Mouse (Mus musculus) forebrain, embryonic 11.5 days (tissue): ENCODE results near the gene Ppard. TPM values are rescaled to one million over a fixed set of nuclear protein-coding genes. Genes with fewer than 3 reads are reported as not detected.
"Not testable (repeated sequence)": the region's sequence is repeated elsewhere in the genome, so short reads cannot be mapped to it uniquely, and the experiment has no call there.

ENCODE experiments used
- ATAC-seq: fragments of 200-750 bp; cut with Nextera tagmentation; replicated peaks from 2 replicates; pipeline ENCODE4 v1.8.0; 2017; ENCODE audit warnings: moderate TSS enrichment; ENCODE audit not compliant: low FRiP score
- DNase-seq: peaks from one replicate; pipeline ENCODE4 v3.0.0-alpha.2; 2017; ENCODE audit warnings: low spot score
- H3K27ac ChIP-seq: fragments of 300-500 bp; sonication (generic); 2 replicates; pipeline ENCODE4 v1.5.1; 2014; ENCODE audit warnings: low read depth, low read length
- H3K27me3 ChIP-seq: fragments of 300-500 bp; sonication (generic); 2 replicates; pipeline ENCODE4 v1.6.1; 2014; ENCODE audit warnings: mild to moderate bottlenecking, low read length, mixed read lengths; ENCODE audit not compliant: control insufficient read depth, insufficient read depth
- H3K36me3 ChIP-seq: fragments of 300-500 bp; sonication (generic); 2 replicates; pipeline ENCODE4 v1.6.1; 2014; ENCODE audit warnings: mild to moderate bottlenecking, low read length, moderate library complexity, mixed read lengths; ENCODE audit not compliant: control insufficient read depth, insufficient read depth
- H3K4me1 ChIP-seq: fragments of 300-500 bp; sonication (generic); replicated peaks from 2 replicates; pipeline ENCODE4 v1.6.1; 2014; ENCODE audit warnings: low read length, mixed read lengths; ENCODE audit not compliant: control insufficient read depth, insufficient read depth
- H3K4me2 ChIP-seq: fragments of 300-500 bp; sonication (generic); 2 replicates; pipeline ENCODE4 v1.6.1; 2014; ENCODE audit warnings: low read depth, mild to moderate bottlenecking, low read length, moderate library complexity, mixed read lengths; ENCODE audit not compliant: severe bottlenecking
- H3K4me3 ChIP-seq: fragments of 300-500 bp; sonication (generic); 2 replicates; pipeline ENCODE4 v1.5.1; 2014; ENCODE audit warnings: low read depth, low read length
- H3K9ac ChIP-seq: fragments of 300-500 bp; sonication (generic); 2 replicates; pipeline ENCODE4 v1.6.1; 2014; ENCODE audit warnings: low read length
- H3K9me3 ChIP-seq: fragments of 300-500 bp; sonication (generic); 2 replicates; pipeline ENCODE4 v1.6.1; 2016; ENCODE audit warnings: low read length, mixed read lengths; ENCODE audit not compliant: control insufficient read depth
- WGBS: fragments of 180-500 bp; shearing (Covaris S2); extraction: QIAGEN DNeasy Blood & Tissue Kit; methylation state at CpG from one replicate; pipeline ENCODE4 v1.1.7; 2014; 5-methylcytosine and 5-hydroxymethylcytosine counted together
- polyA plus RNA-seq: library from polyadenylated mRNA; unstranded; fragments of >200 nt; fragmentation: Nextera tagmentation; extraction: Ambion mirVana; gene quantifications from 2 replicates; pipeline ENCODE4 v1.2.1, GENCODE M21; 2014

Gene Ppard
- polyA plus RNA-seq, 1 experiment from 2014 or later, result 1.4 TPM

GRCm38 (mm10) chr17:28213236-28213635 is 19.3 kb upstream of the Ppard start:
- H3K9me3 ChIP-seq, result no peaks in the 10 kb centered on the region
- no peak overlapping the region for H3K4me2 ChIP-seq
- no peaks in the 10 kb centered on the region for H3K36me3 ChIP-seq
- 0 out of 2 replicates have a peak, but pooled peaks cover 2% of the 10 kb centered on the region for H3K4me1 ChIP-seq
- no peak overlapping the region for H3K9ac ChIP-seq
- no peaks in the 10 kb centered on the region for H3K27me3 ChIP-seq
- DNase-seq (no peak), ATAC-seq (no peak)
- no peak overlapping the region for H3K27ac ChIP-seq
- no peak overlapping the region for H3K4me3 ChIP-seq
- WGBS, result 34% methylated on average over 4 of the region's 4 CpGs

GRCm38 (mm10) chr17:28216791-28217190 is 15.7 kb upstream of the Ppard start:
- DNase-seq (no peak), ATAC-seq (no peak)
- H3K4me1 ChIP-seq, result 0 out of 2 replicates have a peak, but pooled peaks cover 2% of the 10 kb centered on the region
- no peak overlapping the region for H3K4me2 ChIP-seq
- H3K4me3 ChIP-seq, result no peak overlapping the region
- H3K9ac ChIP-seq, result no peak overlapping the region
- no peak overlapping the region for H3K27ac ChIP-seq
- no peaks in the 10 kb centered on the region for H3K9me3 ChIP-seq
- no peaks in the 10 kb centered on the region for H3K27me3 ChIP-seq
- 92% methylated on average over 9 of the region's 9 CpGs for WGBS
- H3K36me3 ChIP-seq, result no peaks in the 10 kb centered on the region

GRCm38 (mm10) chr17:28217721-28218649 is 14.5 kb upstream of the Ppard start:
- H3K4me3 ChIP-seq, result no peak overlapping the region
- DNase-seq (no peak), ATAC-seq (no peak)
- no peaks in the 10 kb centered on the region for H3K9me3 ChIP-seq
- peak overlapping the region; percentile 3; the same call in 1 of the 2 replicates for H3K4me2 ChIP-seq
- no peaks in the 10 kb centered on the region for H3K36me3 ChIP-seq
- no peaks in the 10 kb centered on the region for H3K27me3 ChIP-seq
- H3K27ac ChIP-seq, result no peak overlapping the region
- peaks cover 5% of the 10 kb centered on the region; the same call in 1 of the 2 replicates for H3K4me1 ChIP-seq
- peak overlapping the region; percentile 14; the same call in 1 of the 2 replicates for H3K9ac ChIP-seq
- 28% methylated on average over 23 of the region's 23 CpGs for WGBS

GRCm38 (mm10) chr17:28222463-28222862 is 10.0 kb upstream of the Ppard start:
- H3K4me1 ChIP-seq, result peaks cover 13% of the 10 kb centered on the region; the same call in 1 of the 2 replicates
- 90% methylated on average over 10 of the region's 10 CpGs for WGBS
- H3K36me3 ChIP-seq, H3K4me2 ChIP-seq, DNase-seq, ATAC-seq, H3K9ac ChIP-seq, H3K4me3 ChIP-seq, H3K27ac ChIP-seq, H3K9me3 ChIP-seq, H3K27me3 ChIP-seq: not testable (repeated sequence)

GRCm38 (mm10) chr17:28223561-28224391 is 8.7 kb upstream of the Ppard start:
- H3K9me3 ChIP-seq, result no peaks in the 10 kb centered on the region; the same call in 1 of the 2 replicates
- ATAC-seq (peak; percentile 88), DNase-seq (peak; percentile 96)
- peak overlapping the region; percentile 53 for H3K4me3 ChIP-seq
- H3K27me3 ChIP-seq, result no peaks in the 10 kb centered on the region; the same call in 1 of the 2 replicates
- H3K4me2 ChIP-seq, result peak overlapping the region; percentile 97
- H3K4me1 ChIP-seq, result peaks cover 11% of the 10 kb centered on the region; the same call in 1 of the 2 replicates
- WGBS, result 2% methylated on average over 46 of the region's 46 CpGs
- peak overlapping the region; percentile 75 for H3K27ac ChIP-seq
- no peaks in the 10 kb centered on the region for H3K36me3 ChIP-seq
- peak overlapping the region; percentile 82 for H3K9ac ChIP-seq

- ATAC-seq (no peak), DNase-seq (no peak)
- H3K4me2 ChIP-seq, result no peak overlapping the region
- peaks cover 11% of the 10 kb centered on the region; the same call in 1 of the 2 replicates for H3K4me1 ChIP-seq
- no peaks in the 10 kb centered on the region for H3K36me3 ChIP-seq
- H3K9me3 ChIP-seq, result no peaks in the 10 kb centered on the region; the same call in 1 of the 2 replicates
- 84% methylated on average over 10 of the region's 10 CpGs for WGBS
- no peak overlapping the region for H3K4me3 ChIP-seq
- H3K27ac ChIP-seq, result no peak overlapping the region
- H3K9ac ChIP-seq, result no peak overlapping the region
- H3K27me3 ChIP-seq, result no peaks in the 10 kb centered on the region; the same call in 1 of the 2 replicates
Observed at GRCm38 (mm10) chr17:28224615-28225014, 7.9 kb upstream of the Ppard start.

- DNase-seq (peak; percentile 94), ATAC-seq (peak; percentile 64)
- no peaks in the 10 kb centered on the region for H3K36me3 ChIP-seq
- no peaks in the 10 kb centered on the region; the same call in 1 of the 2 replicates for H3K9me3 ChIP-seq
- peaks cover 11% of the 10 kb centered on the region; the same call in 1 of the 2 replicates for H3K4me1 ChIP-seq
- no peak overlapping the region for H3K27ac ChIP-seq
- H3K4me2 ChIP-seq, result peak overlapping the region; percentile 73
- peak overlapping the region; percentile 29 for H3K4me3 ChIP-seq
- WGBS, result under 1% methylated on average over 21 of the region's 21 CpGs
- H3K27me3 ChIP-seq, result no peaks in the 10 kb centered on the region; the same call in 1 of the 2 replicates
- H3K9ac ChIP-seq, result peak overlapping the region; percentile 59
Observed at GRCm38 (mm10) chr17:28226014-28226413, 6.5 kb upstream of the Ppard start.

GRCm38 (mm10) chr17:28230486-28230885 is 2.0 kb upstream of the Ppard start:
- Histone ChIP-seq H3K4me1 (peaks cover 3% of the 10 kb centered on the region; the same call in 1 of the 2 replicates), H3K27ac (no peak overlapping the region), H3K27me3 (no peaks in the 10 kb centered on the region), H3K4me2 (no peak overlapping the region), H3K4me3 (no peak overlapping the region), H3K9ac (no peak overlapping the region), H3K9me3 (no peaks in the 10 kb centered on the region), H3K36me3 (no peaks in the 10 kb centered on the region)
- DNase-seq (no peak), ATAC-seq (no peak)
- 88% methylated on average over 6 of the region's 6 CpGs for WGBS
